Mouse (Mus musculus) liver, embryonic 12.5 days (tissue): ENCODE results near the gene Gxylt1. TPM values are rescaled to one million over a fixed set of nuclear protein-coding genes. Genes with fewer than 3 reads are reported as not detected.

Experiments
- ATAC-seq: fragments of 200-750 bp; cut with Nextera tagmentation; 2 replicates; pipeline ENCODE4 v1.8.0; 2017; ENCODE audit warnings: moderate number of reproducible peaks, mild to moderate bottlenecking, moderate library complexity
- H3K27ac ChIP-seq: fragments of 300-500 bp; sonication (generic); 2 replicates; pipeline ENCODE4 v1.5.1; 2016; ENCODE audit warnings: mild to moderate bottlenecking
- H3K27me3 ChIP-seq: fragments of 300-500 bp; sonication (generic); replicated peaks from 2 replicates; pipeline ENCODE4 v1.6.1; 2016; ENCODE audit warnings: mild to moderate bottlenecking, moderate library complexity
- H3K36me3 ChIP-seq: fragments of 300-500 bp; sonication (generic); 2 replicates; pipeline ENCODE4 v1.6.1; 2016; ENCODE audit warnings: mild to moderate bottlenecking, moderate library complexity
- H3K4me1 ChIP-seq: fragments of 300-500 bp; sonication (generic); 2 replicates; pipeline ENCODE4 v1.6.1; 2016
- H3K4me2 ChIP-seq: fragments of 300-500 bp; sonication (generic); 2 replicates; pipeline ENCODE4 v1.6.1; 2016; ENCODE audit warnings: mild to moderate bottlenecking, moderate library complexity
- H3K4me3 ChIP-seq: fragments of 300-500 bp; sonication (generic); 2 replicates; pipeline ENCODE4 v1.5.1; 2016; ENCODE audit warnings: mild to moderate bottlenecking, moderate library complexity
- H3K9ac ChIP-seq: fragments of 300-500 bp; sonication (generic); 2 replicates; pipeline ENCODE4 v1.6.1; 2016; ENCODE audit warnings: mild to moderate bottlenecking, moderate library complexity
- H3K9me3 ChIP-seq: fragments of 300-500 bp; sonication (generic); replicated peaks from 2 replicates; pipeline ENCODE4 v1.6.1; 2016; ENCODE audit warnings: mild to moderate bottlenecking, moderate library complexity
- WGBS: fragments of 180-500 bp; shearing (Covaris S2); methylation state at CpG from one replicate; pipeline ENCODE4 v1.1.7; 2016; ENCODE audit not compliant: insufficient replicate concordance; 5-methylcytosine and 5-hydroxymethylcytosine counted together
- polyA plus RNA-seq: library from polyadenylated mRNA; unstranded; fragments of >200 nt; fragmentation: Nextera tagmentation; extraction: Ambion mirVana; gene quantifications from 2 replicates; pipeline ENCODE4 v1.2.1, GENCODE M21; 2016

Gxylt1 gene
- polyA plus RNA-seq, 1 experiment from 2014 or later, result 7.6 TPM

DNA sequence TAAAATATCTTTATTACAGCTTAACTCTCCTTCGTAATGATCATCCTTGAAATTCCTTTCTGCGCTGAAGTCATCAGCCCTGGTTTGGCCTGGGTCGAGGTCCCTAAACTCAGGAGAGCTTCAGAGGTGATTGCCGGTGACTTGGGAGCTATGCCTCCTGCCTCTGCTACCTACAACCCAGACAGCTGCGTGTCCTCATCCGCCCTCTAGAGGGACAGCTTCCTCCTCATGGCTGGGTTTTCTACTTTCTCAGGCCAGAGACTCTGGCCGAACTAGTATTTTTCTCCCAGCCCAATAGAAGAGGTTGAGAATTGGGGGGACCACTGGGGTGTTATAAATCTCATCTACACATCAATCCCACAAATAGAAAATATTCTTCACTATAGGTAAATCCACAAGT lies 52.5 kb downstream of the Gxylt1 start:
- Histone ChIP-seq H3K9me3 (no peaks in the 10 kb centered on the region), H3K4me1 (no peaks in the 10 kb centered on the region), H3K4me2 (no peak overlapping the region), H3K27ac (no peak overlapping the region), H3K27me3 (no peaks in the 10 kb centered on the region), H3K4me3 (no peak overlapping the region), H3K36me3 (no peaks in the 10 kb centered on the region), H3K9ac (no peak overlapping the region)
- ATAC-seq, result no peak
- 49% methylated on average over 7 of the region's 7 CpGs for WGBS

DNA sequence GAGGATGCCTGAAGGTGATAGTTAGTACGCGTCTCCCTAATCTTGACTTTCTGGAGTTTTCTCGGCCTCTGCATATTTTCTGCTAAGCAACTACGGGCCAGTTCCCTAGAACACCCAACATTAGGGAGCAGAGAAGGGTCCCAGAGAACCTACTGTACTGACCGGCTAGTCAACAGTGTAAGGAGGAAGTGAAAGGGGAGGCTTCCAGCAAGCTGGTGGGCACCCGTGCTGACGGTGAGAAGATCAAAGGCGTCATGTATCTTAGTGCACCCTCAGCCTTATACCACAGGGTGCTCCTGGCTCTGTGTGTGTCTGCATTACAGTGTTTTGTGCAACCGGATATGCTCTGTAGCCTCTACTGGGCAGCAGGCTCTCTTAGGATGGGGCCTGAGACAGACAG lies 62.4 kb downstream of the Gxylt1 start:
- Histone ChIP-seq H3K4me1 (no peaks in the 10 kb centered on the region), H3K27me3 (no peaks in the 10 kb centered on the region), H3K9ac (no peak overlapping the region), H3K9me3 (no peaks in the 10 kb centered on the region), H3K36me3 (no peaks in the 10 kb centered on the region), H3K4me3 (no peak overlapping the region), H3K27ac (no peak overlapping the region), H3K4me2 (no peak overlapping the region)
- ATAC-seq, result no peak
- WGBS, result 68% methylated on average over 9 of the region's 9 CpGs

DNA sequence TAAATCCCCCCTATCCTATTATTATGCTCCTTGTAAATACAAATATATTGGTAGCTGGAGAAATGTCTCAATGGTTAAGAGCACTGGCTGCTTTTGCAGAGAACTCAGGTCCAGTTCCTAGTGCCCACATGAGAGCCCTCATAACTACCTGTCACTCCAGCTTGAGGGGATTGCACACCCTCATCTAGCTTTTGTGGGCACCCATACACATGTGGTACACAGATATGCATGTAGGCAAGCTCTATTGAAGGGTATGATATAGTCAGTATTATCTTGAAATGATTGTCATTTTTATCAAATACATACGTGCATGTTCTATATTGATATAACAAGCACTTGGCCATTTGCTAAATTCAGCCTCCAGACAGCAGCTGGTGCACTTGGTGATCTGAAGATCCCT lies 70.1 kb downstream of the Gxylt1 start:
- Histone ChIP-seq H3K27me3 (no peaks in the 10 kb centered on the region), H3K9me3 (no peaks in the 10 kb centered on the region), H3K9ac (no peak overlapping the region), H3K36me3 (no peaks in the 10 kb centered on the region), H3K4me3 (no peak overlapping the region), H3K4me1 (no peaks in the 10 kb centered on the region), H3K27ac (no peak overlapping the region), H3K4me2 (no peak overlapping the region)
- 60% methylated on average over 1 of the region's 1 CpGs for WGBS
- no peak for ATAC-seq

DNA sequence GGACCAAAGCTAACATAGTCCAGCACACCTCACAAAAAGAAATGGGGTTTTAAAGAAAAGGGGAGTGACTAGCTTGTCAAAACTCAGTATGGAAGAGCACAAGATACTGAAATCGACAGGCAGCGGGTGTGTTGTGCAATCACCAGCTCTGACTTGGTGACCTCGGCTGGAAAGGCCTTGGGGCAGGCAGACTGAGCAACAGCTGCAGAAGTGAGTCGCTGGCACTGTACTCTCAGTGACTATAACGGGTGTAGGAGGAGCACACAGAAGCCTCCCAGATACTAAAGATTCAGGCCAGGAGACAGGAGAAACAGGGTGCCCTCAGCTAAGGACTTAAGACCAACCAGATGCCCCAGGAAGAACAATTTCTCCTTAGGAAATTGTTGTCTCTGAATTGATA lies 73.0 kb downstream of the Gxylt1 start:
- Histone ChIP-seq H3K9ac (no peak overlapping the region), H3K9me3 (no peaks in the 10 kb centered on the region), H3K4me1 (no peaks in the 10 kb centered on the region), H3K27me3 (no peaks in the 10 kb centered on the region), H3K4me3 (no peak overlapping the region), H3K27ac (no peak overlapping the region), H3K36me3 (no peaks in the 10 kb centered on the region), H3K4me2 (no peak overlapping the region)
- WGBS, result 43% methylated on average over 5 of the region's 5 CpGs
- 0 out of 2 replicates have a peak, but pooled peaks have one; percentile 35 for ATAC-seq

DNA sequence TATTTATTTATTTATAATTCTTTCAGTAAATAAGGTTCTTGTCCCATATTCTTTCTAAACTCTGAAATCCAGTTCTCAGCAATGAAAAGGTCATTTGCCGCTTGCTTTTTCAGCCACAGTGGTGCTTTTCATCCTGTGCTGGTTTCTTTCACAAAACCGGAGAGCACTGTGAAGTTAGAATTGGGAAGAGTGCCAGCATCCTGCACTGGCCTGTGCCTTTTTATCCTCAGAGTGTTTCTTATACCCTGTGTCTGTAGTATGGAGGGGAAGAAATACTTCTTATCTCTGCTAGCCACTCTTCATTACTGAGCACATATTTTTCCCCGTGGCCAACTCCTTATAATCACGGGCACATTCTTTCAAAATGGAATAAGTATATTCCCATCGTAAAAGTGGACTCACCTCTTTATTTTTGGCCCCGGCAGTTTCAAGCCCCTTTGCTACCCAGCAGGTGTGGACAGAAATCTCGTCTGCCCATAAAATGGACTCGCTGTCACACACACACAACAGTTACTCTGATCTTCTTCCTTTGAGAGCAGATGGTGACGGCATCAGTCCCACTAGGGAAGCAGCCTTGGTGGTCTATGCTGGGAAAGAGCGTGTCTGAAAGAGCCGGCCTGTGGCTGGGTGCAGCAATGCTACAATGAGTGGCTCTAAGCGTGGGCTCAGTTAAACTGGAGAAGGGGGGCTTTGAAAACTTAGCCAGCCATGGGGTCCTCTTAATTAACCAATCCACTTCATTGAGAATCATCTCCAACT lies 83.4 kb downstream of the Gxylt1 start:
- no peak overlapping the region for H3K4me3 ChIP-seq
- 71% methylated on average over 12 of the region's 12 CpGs for WGBS
- H3K36me3 ChIP-seq, result no peaks in the 10 kb centered on the region
- no peaks in the 10 kb centered on the region for H3K27me3 ChIP-seq
- no peaks in the 10 kb centered on the region for H3K4me1 ChIP-seq
- peaks cover 27% of the 10 kb centered on the region for H3K9me3 ChIP-seq
- H3K27ac ChIP-seq, result no peak overlapping the region
- H3K4me2 ChIP-seq, result no peak overlapping the region
- no peak for ATAC-seq
- H3K9ac ChIP-seq, result no peak overlapping the region

Other genes with a start within 250 kb of the Gxylt1 start
- gene Yaf2, start 61.8 kb upstream of the Gxylt1 start, polyA plus RNA-seq, result 42.9 and 45.7 TPM in 2 replicates
- 103 and 105 TPM in 2 replicates for gene Zcrb1, start 123.2 kb upstream of the Gxylt1 start, polyA plus RNA-seq
- gene Pphln1, start 123.2 kb upstream of the Gxylt1 start, polyA plus RNA-seq, result 36.5 and 38.1 TPM in 2 replicates